Mouse (Mus musculus): ENCODE data around the gene Gm49321.

DNA sequence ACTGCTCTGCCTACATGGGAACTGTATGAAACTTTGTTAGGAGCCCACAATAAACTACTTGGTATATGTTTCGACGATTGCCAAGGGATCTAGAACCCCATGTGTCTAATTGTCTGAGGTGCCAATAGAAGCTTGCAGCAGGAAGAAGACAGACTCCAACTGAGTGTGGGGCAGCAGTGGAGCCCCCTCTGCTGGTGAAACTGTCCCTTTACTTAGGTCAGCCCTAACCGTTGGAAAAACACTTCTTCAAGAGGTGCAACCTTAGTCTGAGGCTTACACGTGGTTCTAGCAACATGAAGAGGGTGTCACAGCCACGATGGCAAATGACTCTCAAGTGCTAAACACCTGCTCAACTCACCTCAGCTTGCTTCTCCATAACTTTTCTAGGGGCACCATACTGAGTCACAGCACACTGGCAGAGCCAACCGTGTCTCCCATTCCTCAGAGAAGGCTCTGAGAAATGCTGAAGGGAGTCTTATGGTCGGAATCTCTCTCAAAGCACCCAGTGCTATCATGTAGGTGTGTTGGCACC, 77.4 kb downstream of the Gm49321 start:
- TF ChIP-seq POLR2A (IDR thresholded peaks at IDR 0.05; ENCODE audit: extremely low read depth, insufficient read depth, low read length) (no peak), CTCF (IDR thresholded peaks at IDR 0.05; ENCODE audit: low read depth, low read length) (no peak; the same call in 1 of the 2 replicates)
